Mouse (Mus musculus) forebrain, embryonic 14.5 days (tissue): ENCODE data around the gene Sugct. TPM values are rescaled to one million over a fixed set of nuclear protein-coding genes. Genes with fewer than 3 reads are reported as not detected.

Experiments
- ATAC-seq: fragments of 200-750 bp; cut with Nextera tagmentation; 2 replicates; pipeline ENCODE4 v1.8.0; 2017; ENCODE audit warnings: mild to moderate bottlenecking, moderate library complexity
- DNase-seq: peaks from one replicate; pipeline ENCODE4 v3.0.0-alpha.2; 2015; ENCODE audit warnings: low spot score
- H3K27ac ChIP-seq: fragments of 300-500 bp; sonication (generic); 2 replicates; pipeline ENCODE4 v1.5.1; 2014; ENCODE audit warnings: low read depth, mild to moderate bottlenecking, control low read depth, low read length, moderate library complexity
- H3K27me3 ChIP-seq: fragments of 300-500 bp; sonication (generic); replicated peaks from 2 replicates; pipeline ENCODE4 v1.6.1; 2014; ENCODE audit warnings: low read length, control low read depth, mixed read lengths; ENCODE audit not compliant: control insufficient read depth, insufficient read depth
- H3K36me3 ChIP-seq: fragments of 300-500 bp; sonication (generic); 2 replicates; pipeline ENCODE4 v1.6.1; 2014; ENCODE audit warnings: low read length, control low read depth; ENCODE audit not compliant: control insufficient read depth, insufficient read depth
- H3K4me1 ChIP-seq: fragments of 300-500 bp; sonication (generic); 2 replicates; pipeline ENCODE4 v1.6.1; 2014; ENCODE audit warnings: antibody characterized with exemption, low read length, control low read depth; ENCODE audit not compliant: control insufficient read depth, insufficient read depth
- H3K4me2 ChIP-seq: fragments of 300-500 bp; sonication (generic); 2 replicates; pipeline ENCODE4 v1.6.1; 2014; ENCODE audit warnings: mild to moderate bottlenecking, control low read depth, low read length
- H3K4me3 ChIP-seq: fragments of 300-500 bp; sonication (generic); 2 replicates; pipeline ENCODE4 v1.5.1; 2014; ENCODE audit warnings: low read depth, low read length, control low read depth
- H3K9ac ChIP-seq: fragments of 300-500 bp; sonication (generic); 2 replicates; pipeline ENCODE4 v1.6.1; 2014; ENCODE audit warnings: mild to moderate bottlenecking, low read length, control low read depth, moderate library complexity
- H3K9me3 ChIP-seq: fragments of 300-500 bp; sonication (generic); replicated peaks from 2 replicates; pipeline ENCODE4 v1.6.1; 2016; ENCODE audit warnings: low read length, control low read depth, mixed read lengths; ENCODE audit not compliant: control insufficient read depth
- WGBS: fragments of 180-500 bp; shearing (Covaris S2); extraction: QIAGEN DNeasy Blood & Tissue Kit; methylation state at CpG from one replicate; pipeline ENCODE4 v1.1.7; 2014; 5-methylcytosine and 5-hydroxymethylcytosine counted together
- polyA plus RNA-seq: library from polyadenylated mRNA; unstranded; fragments of >200 nt; fragmentation: Nextera tagmentation; extraction: Ambion mirVana; gene quantifications from 2 replicates; pipeline ENCODE4 v1.2.1, GENCODE M21; 2014

Gene Sugct
- polyA plus RNA-seq, 1 experiment from 2014 or later: 1.7 TPM

GRCm38 (mm10) chr13:17296460-17296859 lies 398.9 kb downstream of the Sugct start:
- no peaks in the 10 kb centered on the region for H3K27me3 ChIP-seq
- no peaks in the 10 kb centered on the region for H3K36me3 ChIP-seq
- H3K4me2 ChIP-seq: no peak overlapping the region
- ATAC-seq: no peak
- no peaks in the 10 kb centered on the region for H3K9me3 ChIP-seq
- no peak overlapping the region for H3K9ac ChIP-seq
- H3K27ac ChIP-seq: no peak overlapping the region
- WGBS: 26% methylated on average over 3 of the region's 3 CpGs
- peak; percentile 58 for DNase-seq
- no peak overlapping the region for H3K4me3 ChIP-seq
- H3K4me1 ChIP-seq: no peaks in the 10 kb centered on the region

- Histone ChIP-seq H3K9ac (no peak overlapping the region), H3K27me3 (no peaks in the 10 kb centered on the region), H3K4me3 (no peak overlapping the region), H3K4me1 (no peaks in the 10 kb centered on the region), H3K9me3 (no peaks in the 10 kb centered on the region), H3K4me2 (no peak overlapping the region), H3K27ac (no peak overlapping the region), H3K36me3 (no peaks in the 10 kb centered on the region)
- WGBS: 87% methylated on average over 3 of the region's 3 CpGs
- no peak for DNase-seq
- no peak for ATAC-seq
Measured at GRCm38 (mm10) chr13:17291057-17291456, 404.3 kb downstream of the Sugct start.

- no peaks in the 10 kb centered on the region for H3K36me3 ChIP-seq
- no peak overlapping the region for H3K4me3 ChIP-seq
- no peaks in the 10 kb centered on the region for H3K9me3 ChIP-seq
- no peaks in the 10 kb centered on the region for H3K4me1 ChIP-seq
- H3K4me2 ChIP-seq: no peak overlapping the region
- no peaks in the 10 kb centered on the region for H3K27me3 ChIP-seq
- ATAC-seq: no peak
- DNase-seq: no peak
- WGBS: 26% methylated on average over 1 of the region's 1 CpGs
- no peak overlapping the region for H3K27ac ChIP-seq
- H3K9ac ChIP-seq: no peak overlapping the region
Measured at GRCm38 (mm10) chr13:17288377-17288776, 407.0 kb downstream of the Sugct start.

GRCm38 (mm10) chr13:17245936-17246335 lies 449.4 kb downstream of the Sugct start:
- Histone ChIP-seq H3K4me3 (no peak overlapping the region), H3K9me3 (no peaks in the 10 kb centered on the region), H3K4me1 (no peaks in the 10 kb centered on the region), H3K9ac (no peak overlapping the region), H3K27ac (no peak overlapping the region), H3K27me3 (no peaks in the 10 kb centered on the region), H3K4me2 (no peak overlapping the region), H3K36me3 (no peaks in the 10 kb centered on the region)
- no peak for DNase-seq
- 94% methylated on average over 3 of the region's 3 CpGs for WGBS
- ATAC-seq: no peak

- Histone ChIP-seq H3K9me3 (no peaks in the 10 kb centered on the region), H3K27ac (no peak overlapping the region), H3K9ac (no peak overlapping the region), H3K27me3 (no peaks in the 10 kb centered on the region), H3K36me3 (no peaks in the 10 kb centered on the region), H3K4me3 (no peak overlapping the region), H3K4me1 (no peaks in the 10 kb centered on the region), H3K4me2 (no peak overlapping the region)
- DNase-seq (peak; percentile 22), ATAC-seq (no peak)
- 61% methylated on average over 3 of the region's 3 CpGs for WGBS
Measured at GRCm38 (mm10) chr13:17216524-17216923, 478.8 kb downstream of the Sugct start.

- Histone ChIP-seq H3K27ac (no peak overlapping the region), H3K9ac (no peak overlapping the region)
- ATAC-seq: no peak
Measured at GRCm38 (mm10) chr13:17212681-17213080, 482.7 kb downstream of the Sugct start.

GRCm38 (mm10) chr13:17190180-17190762 lies 505.1 kb downstream of the Sugct start:
- 39% methylated on average over 3 of the region's 3 CpGs for WGBS
- Histone ChIP-seq H3K4me2 (no peak overlapping the region), H3K36me3 (no peaks in the 10 kb centered on the region), H3K27ac (no peak overlapping the region), H3K9me3 (no peaks in the 10 kb centered on the region), H3K9ac (no peak overlapping the region), H3K4me3 (no peak overlapping the region), H3K4me1 (no peaks in the 10 kb centered on the region), H3K27me3 (no peaks in the 10 kb centered on the region)
- DNase-seq: peak; percentile 37
- no peak for ATAC-seq

More at GRCm38 (mm10) chr13:17212681-17213080, 482.7 kb downstream of the Sugct start:
- Histone ChIP-seq H3K27me3 (no peaks in the 10 kb centered on the region), H3K4me2 (no peak overlapping the region), H3K9me3 (no peaks in the 10 kb centered on the region), H3K36me3 (no peaks in the 10 kb centered on the region), H3K4me1 (no peaks in the 10 kb centered on the region), H3K4me3 (no peak overlapping the region)
- DNase-seq: no peak

GRCm38 (mm10) chr13:17185253-17185652 lies 510.1 kb downstream of the Sugct start:
- no peak overlapping the region for H3K4me3 ChIP-seq
- no peak for ATAC-seq
- no peaks in the 10 kb centered on the region for H3K27me3 ChIP-seq
- no peak for DNase-seq
- H3K36me3 ChIP-seq: no peaks in the 10 kb centered on the region
- 80% methylated on average over 8 of the region's 8 CpGs for WGBS
- no peaks in the 10 kb centered on the region for H3K9me3 ChIP-seq
- H3K9ac ChIP-seq: no peak overlapping the region
- H3K4me1 ChIP-seq: no peaks in the 10 kb centered on the region
- no peak overlapping the region for H3K27ac ChIP-seq
- H3K4me2 ChIP-seq: no peak overlapping the region

- H3K4me3 ChIP-seq: no peak overlapping the region
- no peak overlapping the region for H3K9ac ChIP-seq
- H3K27ac ChIP-seq: no peak overlapping the region
- ATAC-seq: no peak
- no peak overlapping the region for H3K4me2 ChIP-seq
- no peaks in the 10 kb centered on the region for H3K9me3 ChIP-seq
- WGBS: 81% methylated on average over 3 of the region's 3 CpGs
- H3K36me3 ChIP-seq: no peaks in the 10 kb centered on the region
- no peaks in the 10 kb centered on the region for H3K4me1 ChIP-seq
- no peaks in the 10 kb centered on the region for H3K27me3 ChIP-seq
- DNase-seq: no peak
Measured at GRCm38 (mm10) chr13:17165917-17166316, 529.4 kb downstream of the Sugct start.
